Mouse (Mus musculus): ENCODE measurements around the gene Pld5. TPM values are rescaled to one million over a fixed set of nuclear protein-coding genes. Genes with fewer than 3 reads are reported as not detected.

Pld5 gene
- polyA plus RNA-seq, 1 experiment from 2014 or later: 3.1 TPM

DNA sequence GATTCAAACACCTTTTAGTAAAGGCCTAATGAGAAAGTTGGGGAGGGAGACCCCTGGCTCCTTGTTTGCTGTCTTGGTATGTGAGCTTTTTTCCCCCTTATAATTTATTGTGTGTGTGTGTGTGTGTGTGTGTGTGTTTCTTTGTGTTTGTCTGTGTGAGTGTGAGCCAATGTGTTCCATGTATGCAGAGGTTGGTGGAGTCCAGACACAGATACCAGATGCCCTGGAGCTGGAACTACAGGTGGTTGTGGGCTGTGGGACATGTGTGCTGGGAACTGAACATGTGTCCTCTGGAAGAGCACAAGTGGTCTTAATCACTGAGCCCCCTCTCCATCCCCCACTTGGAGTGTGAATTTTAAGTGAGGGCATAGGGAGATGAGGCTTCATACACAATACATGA is 199.3 kb downstream of the Pld5 start:
- Histone ChIP-seq H3K4me2 (replicated peaks) (no peak overlapping the region), H3K4me1 (replicated peaks) (peaks cover 15% of the 10 kb centered on the region), H3K36me3 (no peaks in the 10 kb centered on the region), H3K9ac (replicated peaks) (no peak overlapping the region), H3K4me3 (replicated peaks) (no peak overlapping the region), H3K27me3 (no peaks in the 10 kb centered on the region), H3K27ac (0 out of 2 replicates have a peak overlapping the region, but pooled peaks have one; percentile 5), H3K9me3 (no peaks in the 10 kb centered on the region)
- peak; percentile 54 for ATAC-seq

- Histone ChIP-seq H3K36me3 (no peaks in the 10 kb centered on the region), H3K9me3 (no peaks in the 10 kb centered on the region), H3K4me1 (replicated peaks) (peaks cover 15% of the 10 kb centered on the region), H3K9ac (replicated peaks) (no peak overlapping the region), H3K27ac (no peak overlapping the region), H3K4me3 (replicated peaks) (no peak overlapping the region), H3K4me2 (replicated peaks) (no peak overlapping the region), H3K27me3 (no peaks in the 10 kb centered on the region)
- ATAC-seq: peak; percentile 87
- 53% methylated on average over 1 of the region's 1 CpGs for WGBS
These were observed 199.7 kb downstream of the Pld5 start for GRCm38 (mm10) chr1:176075409-176075808.

- 77% methylated on average over 5 of the region's 5 CpGs for WGBS
- H3K9ac ChIP-seq (replicated peaks): no peak overlapping the region
- H3K4me3 ChIP-seq (replicated peaks): no peak overlapping the region
- no peaks in the 10 kb centered on the region for H3K9me3 ChIP-seq
- H3K36me3 ChIP-seq: no peaks in the 10 kb centered on the region
- H3K4me1 ChIP-seq (replicated peaks): peaks cover 15% of the 10 kb centered on the region
- no peak overlapping the region for H3K4me2 ChIP-seq (replicated peaks)
- no peaks in the 10 kb centered on the region for H3K27me3 ChIP-seq
- no peak for ATAC-seq
- H3K27ac ChIP-seq: no peak overlapping the region
These were observed 200.6 kb downstream of the Pld5 start for GRCm38 (mm10) chr1:176074526-176074925.

GRCm38 (mm10) chr1:176065281-176065680 is 209.8 kb downstream of the Pld5 start:
- Histone ChIP-seq H3K9me3 (0 out of 2 replicates have a peak, but pooled peaks cover 4% of the 10 kb centered on the region), H3K27me3 (no peaks in the 10 kb centered on the region), H3K4me2 (replicated peaks) (no peak overlapping the region), H3K9ac (replicated peaks) (no peak overlapping the region), H3K4me1 (replicated peaks) (no peaks in the 10 kb centered on the region), H3K36me3 (0 out of 2 replicates have a peak, but pooled peaks cover 3% of the 10 kb centered on the region), H3K4me3 (replicated peaks) (no peak overlapping the region), H3K27ac (no peak overlapping the region)
- no peak for ATAC-seq

DNA sequence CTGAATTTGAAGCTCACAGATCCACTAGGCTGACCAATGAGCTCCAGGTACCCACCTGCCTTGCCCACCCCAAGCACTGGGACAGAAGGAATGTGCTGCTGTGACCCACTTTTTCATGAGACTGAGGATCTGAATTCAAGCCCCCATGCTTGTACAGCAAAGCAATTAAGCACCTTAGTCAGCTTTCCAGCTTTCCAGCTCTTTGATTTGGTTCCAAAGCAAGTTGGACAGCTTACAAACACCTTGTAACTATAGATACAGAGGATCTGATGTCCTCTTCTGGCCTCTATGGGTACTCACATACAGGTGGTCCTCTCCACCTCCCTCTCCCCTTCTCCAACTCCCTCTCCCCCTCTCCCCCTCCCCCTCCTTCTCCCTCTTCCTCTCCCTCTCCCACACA is 210.6 kb downstream of the Pld5 start:
- H3K9me3 ChIP-seq: 0 out of 2 replicates have a peak, but pooled peaks cover 4% of the 10 kb centered on the region
- H3K27ac ChIP-seq: no peak overlapping the region
- no peaks in the 10 kb centered on the region for H3K4me1 ChIP-seq (replicated peaks)
- H3K4me2 ChIP-seq (replicated peaks): no peak overlapping the region
- 0 out of 2 replicates have a peak, but pooled peaks cover 3% of the 10 kb centered on the region for H3K36me3 ChIP-seq
- H3K27me3 ChIP-seq: no peaks in the 10 kb centered on the region
- no peak overlapping the region for H3K9ac ChIP-seq (replicated peaks)
- ATAC-seq: no peak
- H3K4me3 ChIP-seq (replicated peaks): no peak overlapping the region

DNA sequence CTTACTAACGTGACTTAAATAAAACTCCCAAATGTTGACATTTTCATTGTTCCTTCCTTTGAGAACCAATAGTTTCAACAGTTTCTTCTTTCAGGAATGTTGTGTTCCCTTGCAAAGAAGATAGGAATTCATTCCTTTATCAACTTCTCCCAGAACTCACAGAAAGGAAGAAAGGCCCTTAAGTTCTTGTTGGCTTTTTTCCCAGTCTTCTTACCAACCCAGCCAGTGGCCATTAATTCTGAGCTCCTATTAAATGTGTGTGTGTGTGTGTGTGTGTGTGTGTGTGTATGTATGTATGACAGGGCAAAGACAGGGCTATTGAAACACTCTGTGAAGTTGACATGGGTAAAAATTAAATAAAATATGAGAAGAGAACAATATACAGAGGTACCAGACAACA is 221.5 kb downstream of the Pld5 start:
- H3K36me3 ChIP-seq: no peaks in the 10 kb centered on the region
- H3K9ac ChIP-seq (replicated peaks): no peak overlapping the region
- no peaks in the 10 kb centered on the region for H3K4me1 ChIP-seq (replicated peaks)
- H3K27me3 ChIP-seq: no peaks in the 10 kb centered on the region
- no peak overlapping the region for H3K27ac ChIP-seq
- 58% methylated on average over 1 of the region's 1 CpGs for WGBS
- no peak overlapping the region for H3K4me2 ChIP-seq (replicated peaks)
- no peak for ATAC-seq
- no peak overlapping the region for H3K4me3 ChIP-seq (replicated peaks)
- no peaks in the 10 kb centered on the region for H3K9me3 ChIP-seq

DNA sequence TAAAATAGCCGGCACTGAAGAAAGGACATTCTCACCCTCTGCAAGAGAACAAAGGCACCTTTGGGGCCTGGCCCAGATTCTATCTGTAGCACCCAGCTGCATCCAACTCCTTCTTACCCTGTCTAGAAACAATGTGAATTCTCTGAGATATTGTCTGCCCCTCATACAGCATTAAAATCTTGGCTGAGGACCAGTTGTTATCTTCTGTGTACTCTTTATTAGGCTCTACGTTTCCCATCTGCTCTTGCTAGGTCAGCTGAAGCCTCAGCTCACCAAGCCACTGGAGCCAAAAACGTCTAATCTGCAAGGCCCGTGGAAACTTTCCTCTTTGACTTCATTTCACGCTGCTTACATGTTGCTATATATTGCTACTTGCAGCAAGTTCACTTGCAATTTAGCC is 228.1 kb downstream of the Pld5 start:
- ATAC-seq: no peak
- H3K27ac ChIP-seq: no peak overlapping the region
- no peak overlapping the region for H3K9ac ChIP-seq (replicated peaks)
- no peaks in the 10 kb centered on the region for H3K9me3 ChIP-seq
- 86% methylated on average over 5 of the region's 5 CpGs for whole genome bisulfite sequencing
- no peaks in the 10 kb centered on the region for H3K4me1 ChIP-seq (replicated peaks)
- H3K27me3 ChIP-seq: no peaks in the 10 kb centered on the region
- no peak overlapping the region for H3K4me3 ChIP-seq (replicated peaks)
- H3K4me2 ChIP-seq (replicated peaks): no peak overlapping the region
- H3K36me3 ChIP-seq: no peaks in the 10 kb centered on the region

- ATAC-seq: no peak
- Histone ChIP-seq H3K9me3 (no peaks in the 10 kb centered on the region), H3K4me3 (replicated peaks) (no peak overlapping the region), H3K4me1 (replicated peaks) (no peaks in the 10 kb centered on the region), H3K4me2 (replicated peaks) (no peak overlapping the region), H3K9ac (replicated peaks) (no peak overlapping the region), H3K27me3 (no peaks in the 10 kb centered on the region), H3K36me3 (no peaks in the 10 kb centered on the region), H3K27ac (no peak overlapping the region)
- 94% methylated on average over 1 of the region's 1 CpGs for WGBS
These were observed 228.7 kb downstream of the Pld5 start for GRCm38 (mm10) chr1:176046375-176046774.

DNA sequence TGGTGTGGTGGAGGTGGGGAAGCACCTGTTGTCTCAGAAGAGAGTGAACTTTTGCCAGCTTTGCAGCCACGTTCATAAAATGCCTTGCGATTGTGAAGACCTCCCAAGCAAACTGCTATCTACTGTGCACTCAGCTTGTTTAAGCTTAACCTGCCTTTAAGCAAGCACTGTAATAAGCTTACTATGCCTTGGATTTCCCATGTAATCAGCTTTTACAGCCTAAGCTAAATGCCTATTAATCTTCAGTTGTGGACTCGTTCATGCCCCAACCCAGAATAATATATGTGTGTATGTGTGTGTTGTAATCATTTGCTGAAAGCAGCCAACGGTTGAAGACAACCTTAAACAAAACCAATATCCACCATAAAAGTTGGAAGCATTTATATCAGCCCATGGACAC is 232.1 kb downstream of the Pld5 start:
- Histone ChIP-seq H3K4me1 (replicated peaks) (no peaks in the 10 kb centered on the region), H3K27me3 (no peaks in the 10 kb centered on the region), H3K9ac (replicated peaks) (no peak overlapping the region), H3K36me3 (no peaks in the 10 kb centered on the region), H3K27ac (no peak overlapping the region), H3K4me2 (replicated peaks) (no peak overlapping the region), H3K4me3 (replicated peaks) (no peak overlapping the region), H3K9me3 (no peaks in the 10 kb centered on the region)
- ATAC-seq: no peak
- 75% methylated on average over 4 of the region's 4 CpGs for WGBS

DNA sequence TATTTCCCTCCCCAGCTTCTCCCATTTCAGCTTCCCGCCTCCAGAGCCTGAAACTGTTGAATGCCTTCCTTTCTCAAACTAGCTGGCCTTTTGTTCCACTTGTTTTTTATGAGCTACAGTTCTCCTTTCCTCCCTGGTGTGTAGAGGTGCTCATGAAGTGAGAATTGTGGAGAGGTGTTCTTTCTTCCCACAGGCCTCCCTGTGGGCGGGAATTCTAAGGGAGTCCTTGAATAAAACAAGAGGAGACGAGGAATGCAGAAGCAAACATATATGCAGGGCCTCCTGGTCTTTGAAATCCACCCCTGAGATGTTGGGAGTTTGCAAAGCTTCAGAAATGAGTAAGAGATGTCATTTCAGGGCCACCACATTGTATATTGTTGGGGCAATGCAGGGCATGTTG is 235.2 kb downstream of the Pld5 start:
- Histone ChIP-seq H3K27ac (no peak overlapping the region), H3K4me1 (replicated peaks) (no peaks in the 10 kb centered on the region), H3K4me2 (replicated peaks) (no peak overlapping the region), H3K36me3 (no peaks in the 10 kb centered on the region), H3K27me3 (no peaks in the 10 kb centered on the region), H3K9ac (replicated peaks) (no peak overlapping the region), H3K4me3 (replicated peaks) (no peak overlapping the region), H3K9me3 (no peaks in the 10 kb centered on the region)
- WGBS: 38% methylated on average over 3 of the region's 3 CpGs
- no peak for ATAC-seq

GRCm38 (mm10) chr1:176036028-176036427 is 239.1 kb downstream of the Pld5 start:
- Histone ChIP-seq H3K9me3 (no peaks in the 10 kb centered on the region), H3K36me3 (no peaks in the 10 kb centered on the region), H3K27ac (no peak overlapping the region), H3K27me3 (no peaks in the 10 kb centered on the region), H3K4me2 (replicated peaks) (no peak overlapping the region), H3K4me3 (replicated peaks) (no peak overlapping the region), H3K9ac (replicated peaks) (no peak overlapping the region), H3K4me1 (replicated peaks) (no peaks in the 10 kb centered on the region)
- WGBS: 67% methylated on average over 3 of the region's 3 CpGs
- ATAC-seq: no peak

DNA sequence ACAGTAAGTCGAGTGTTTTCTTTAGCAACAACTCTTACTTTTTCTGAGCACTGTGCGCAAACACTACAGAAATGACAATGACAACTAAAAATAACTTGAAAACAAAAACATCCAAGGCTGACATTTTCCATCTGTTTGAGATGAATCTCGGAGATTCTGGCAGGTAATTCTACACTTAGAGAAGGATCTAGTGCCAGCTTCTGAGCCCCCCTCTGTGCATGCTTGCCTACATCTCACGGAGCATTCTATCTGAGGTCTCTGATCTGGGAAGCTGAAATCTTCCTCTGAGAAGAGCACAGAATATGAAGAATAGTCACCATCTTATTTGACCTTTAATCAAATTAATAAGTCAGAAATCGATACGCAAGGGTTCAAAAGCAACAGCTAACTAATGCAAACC is 240.4 kb downstream of the Pld5 start:
- Histone ChIP-seq H3K27me3 (no peaks in the 10 kb centered on the region), H3K9ac (replicated peaks) (no peak overlapping the region), H3K4me3 (replicated peaks) (no peak overlapping the region), H3K9me3 (no peaks in the 10 kb centered on the region), H3K4me2 (replicated peaks) (no peak overlapping the region), H3K4me1 (replicated peaks) (no peaks in the 10 kb centered on the region), H3K36me3 (no peaks in the 10 kb centered on the region), H3K27ac (no peak overlapping the region)
- ATAC-seq: no peak
- 88% methylated on average over 6 of the region's 6 CpGs for WGBS

GRCm38 (mm10) chr1:176033698-176034097 is 241.4 kb downstream of the Pld5 start:
- WGBS: 70% methylated on average over 5 of the region's 5 CpGs
- Histone ChIP-seq H3K9ac (replicated peaks) (no peak overlapping the region), H3K27ac (no peak overlapping the region), H3K4me2 (replicated peaks) (no peak overlapping the region), H3K4me3 (replicated peaks) (no peak overlapping the region), H3K9me3 (no peaks in the 10 kb centered on the region), H3K36me3 (no peaks in the 10 kb centered on the region), H3K4me1 (replicated peaks) (no peaks in the 10 kb centered on the region), H3K27me3 (no peaks in the 10 kb centered on the region)
- no peak for ATAC-seq

All from midbrain, embryonic 13.5 days (tissue).